Mouse (Mus musculus) adrenal gland, postnatal 25 days (tissue): ENCODE measurements at regions not wholly inside any gene's neighbourhood (a gene's known extent, or its start where the extent isn't known, plus 50 kb on each side); places are given as distances from the start of the nearest gene placed in this dataset.
"Not testable (repeated sequence)": the region's sequence is repeated elsewhere in the genome, so short reads cannot be mapped to it uniquely, and the experiment has no call there.

ENCODE experiments used
- DNase-seq: peaks from one replicate; pipeline ENCODE4 v3.0.0; 2021; ENCODE audit warnings: mixed read lengths

GRCm38 (mm10) chr16:93335322-93336111 is 268.3 kb downstream of the Setd4 start:
- DNase-seq: no peak

GRCm38 (mm10) chr16:93333654-93334053 is 270.2 kb downstream of the Setd4 start:
- no peak for DNase-seq

- DNase-seq: no peak
These were observed 275.0 kb downstream of the Setd4 start for GRCm38 (mm10) chr16:93328680-93329395.

GRCm38 (mm10) chr16:93324911-93325310 is 279.0 kb downstream of the Setd4 start:
- DNase-seq: peak; percentile 8

- DNase-seq: no peak
These were observed 280.7 kb downstream of the Setd4 start for GRCm38 (mm10) chr16:93323172-93323571.

GRCm38 (mm10) chr16:93319581-93319980 is 284.3 kb downstream of the Setd4 start:
- no peak for DNase-seq

- no peak for DNase-seq
These were observed 292.2 kb downstream of the Setd4 start for GRCm38 (mm10) chr16:93311644-93312043.

- no peak for DNase-seq
These were observed 295.1 kb downstream of the Setd4 start for GRCm38 (mm10) chr16:93308666-93309360.

- DNase-seq: no peak
These were observed 296.9 kb downstream of the Setd4 start for GRCm38 (mm10) chr16:93306951-93307350.

GRCm38 (mm10) chr16:93306140-93306539 is 297.7 kb downstream of the Setd4 start:
- not testable (repeated sequence) for DNase-seq

GRCm38 (mm10) chr16:93294430-93294829 is 309.4 kb downstream of the Setd4 start:
- no peak for DNase-seq

GRCm38 (mm10) chr16:93292965-93293653 is 310.8 kb downstream of the Setd4 start:
- DNase-seq: peak; percentile 68

- DNase-seq: no peak
These were observed 311.6 kb downstream of the Setd4 start for GRCm38 (mm10) chr16:93292181-93292834.

GRCm38 (mm10) chr16:93288036-93288435 is 315.8 kb downstream of the Setd4 start:
- DNase-seq: no peak

GRCm38 (mm10) chr16:93287520-93287919 is 316.3 kb downstream of the Setd4 start:
- DNase-seq: no peak

GRCm38 (mm10) chr16:93286816-93287215 is 317.0 kb downstream of the Setd4 start:
- no peak for DNase-seq

GRCm38 (mm10) chr16:93285191-93285590 is 318.7 kb downstream of the Setd4 start:
- no peak for DNase-seq

- no peak for DNase-seq
These were observed 322.1 kb downstream of the Setd4 start for GRCm38 (mm10) chr16:93281715-93282114.

GRCm38 (mm10) chr16:93272636-93273035 is 331.2 kb downstream of the Setd4 start:
- DNase-seq: no peak

- no peak for DNase-seq
These were observed 331.7 kb downstream of the Setd4 start for GRCm38 (mm10) chr16:93272146-93272545.

- DNase-seq: no peak
These were observed 339.7 kb downstream of the Setd4 start for GRCm38 (mm10) chr16:93264061-93264585.
